Mouse (Mus musculus): ENCODE results near the gene Gm49369.
"Not testable (repeated sequence)": the region's sequence is repeated elsewhere in the genome, so short reads cannot be mapped to it uniquely, and the experiment has no call there.

Gene Gm49369

GRCm38 (mm10) chr7:142371768-142372661 lies 10.5 kb downstream of the Gm49369 start:
- DNase-seq (ENCODE audit: low read depth, low spot score), result no peak

- DNase-seq (ENCODE audit: low read depth, low spot score), result no peak
These were observed 11.1 kb downstream of the Gm49369 start for GRCm38 (mm10) chr7:142371398-142371767.

- DNase-seq (ENCODE audit: low read depth, low spot score), result no peak
These were observed 11.5 kb downstream of the Gm49369 start for GRCm38 (mm10) chr7:142370937-142371336.

- no peak for DNase-seq (ENCODE audit: low read depth, low spot score)
These were observed 12.6 kb downstream of the Gm49369 start for GRCm38 (mm10) chr7:142369820-142370219.

- DNase-seq (ENCODE audit: low read depth, low spot score), result no peak
These were observed 13.6 kb downstream of the Gm49369 start for GRCm38 (mm10) chr7:142368856-142369255.

GRCm38 (mm10) chr7:142363107-142363506 lies 19.4 kb downstream of the Gm49369 start:
- no peak for DNase-seq (ENCODE audit: low read depth, low spot score)

GRCm38 (mm10) chr7:142360743-142361142 lies 21.7 kb downstream of the Gm49369 start:
- DNase-seq (ENCODE audit: low read depth, low spot score), result no peak

DNA sequence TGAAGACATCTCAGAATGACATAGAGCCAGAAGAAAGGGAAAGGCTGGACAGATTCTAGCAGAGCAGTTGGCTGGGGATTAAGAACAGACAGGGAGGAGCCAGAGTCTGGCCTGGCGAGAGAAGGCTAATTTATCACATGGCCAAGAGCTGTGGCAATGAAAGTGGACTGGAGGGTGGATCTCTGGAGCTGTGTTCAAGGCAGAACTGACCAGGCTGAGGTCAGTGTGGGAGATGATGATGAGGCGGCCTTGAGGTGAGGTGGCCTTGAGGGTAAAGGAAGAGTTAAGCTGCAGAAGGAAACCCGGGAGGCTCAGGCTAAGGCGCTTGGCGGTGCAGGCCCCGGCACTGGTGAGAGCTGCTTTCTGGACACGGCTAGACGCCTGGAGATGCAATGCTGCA lies 23.3 kb downstream of the Gm49369 start:
- no peak for DNase-seq (ENCODE audit: low read depth, low spot score)

DNA sequence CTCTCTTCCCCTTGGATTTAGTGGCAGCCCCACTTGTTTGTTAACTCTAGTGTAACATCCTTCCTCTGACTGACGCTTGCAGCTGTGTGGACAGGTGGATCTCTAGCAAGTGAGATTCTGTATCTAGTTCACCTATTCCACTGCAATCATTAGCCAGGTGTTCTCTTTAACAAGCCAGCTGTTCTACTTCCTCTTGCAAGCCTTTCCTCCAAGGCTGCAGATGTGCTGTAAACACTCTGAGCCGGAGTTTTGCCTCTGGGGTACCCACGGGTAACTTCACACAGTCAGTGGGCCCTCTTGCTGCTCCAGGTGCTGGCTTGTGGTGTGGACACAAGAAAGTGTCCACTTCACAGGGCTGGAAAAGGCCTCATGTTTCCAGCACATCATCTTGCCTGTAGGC lies 24.9 kb downstream of the Gm49369 start:
- peak; percentile 77 for DNase-seq (ENCODE audit: low read depth, low spot score)

- no peak for DNase-seq (ENCODE audit: low read depth, low spot score)
These were observed 27.7 kb downstream of the Gm49369 start for GRCm38 (mm10) chr7:142354661-142355233.

GRCm38 (mm10) chr7:142353854-142354253 lies 28.6 kb downstream of the Gm49369 start:
- no peak for DNase-seq (ENCODE audit: low read depth, low spot score)

DNA sequence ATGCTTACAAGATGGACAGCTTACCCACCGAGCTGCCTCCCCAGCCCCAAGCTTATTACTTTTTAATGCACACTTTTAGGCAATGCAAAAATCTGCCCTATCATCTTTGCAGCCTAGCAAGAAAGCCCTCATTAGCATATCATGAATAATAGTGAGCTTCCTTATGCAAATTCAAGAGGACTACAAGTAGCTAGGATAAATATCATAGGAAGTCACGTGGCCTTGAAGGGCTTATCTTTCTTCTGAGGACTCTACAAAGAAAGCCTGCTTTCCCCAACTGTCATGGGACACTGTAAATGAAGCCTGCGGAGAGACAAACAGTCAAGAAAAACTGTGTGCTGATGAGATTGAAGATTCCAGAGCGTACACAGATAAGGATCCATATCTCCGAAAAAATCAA lies 30.9 kb downstream of the Gm49369 start:
- peak; percentile 7 for DNase-seq (ENCODE audit: low read depth, low spot score)

GRCm38 (mm10) chr7:142349308-142349961 lies 33.0 kb downstream of the Gm49369 start:
- DNase-seq (ENCODE audit: low read depth, low spot score), result no peak

GRCm38 (mm10) chr7:142347542-142347941 lies 34.9 kb downstream of the Gm49369 start:
- no peak for DNase-seq (ENCODE audit: low read depth, low spot score)

DNA sequence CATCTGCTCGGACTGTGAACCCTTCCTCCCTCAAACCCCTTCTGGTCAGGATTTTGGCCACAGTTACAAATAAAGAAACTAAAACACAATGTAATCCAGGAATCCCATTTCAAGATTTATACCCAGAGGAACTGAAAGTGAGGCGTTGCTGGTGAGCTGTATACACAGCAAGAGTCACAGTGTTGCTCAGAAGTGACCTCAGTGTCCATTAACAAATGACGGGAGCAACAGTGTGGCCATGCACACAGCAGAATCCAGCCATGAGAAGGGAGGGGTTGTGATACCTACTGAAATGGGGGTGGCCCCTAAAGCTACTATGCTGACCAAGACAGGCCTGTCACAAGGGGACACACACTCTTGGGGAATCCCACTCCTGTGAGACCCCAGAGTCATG lies 40.2 kb downstream of the Gm49369 start:
- DNase-seq (ENCODE audit: low read depth, low spot score), result peak; percentile 33

DNA sequence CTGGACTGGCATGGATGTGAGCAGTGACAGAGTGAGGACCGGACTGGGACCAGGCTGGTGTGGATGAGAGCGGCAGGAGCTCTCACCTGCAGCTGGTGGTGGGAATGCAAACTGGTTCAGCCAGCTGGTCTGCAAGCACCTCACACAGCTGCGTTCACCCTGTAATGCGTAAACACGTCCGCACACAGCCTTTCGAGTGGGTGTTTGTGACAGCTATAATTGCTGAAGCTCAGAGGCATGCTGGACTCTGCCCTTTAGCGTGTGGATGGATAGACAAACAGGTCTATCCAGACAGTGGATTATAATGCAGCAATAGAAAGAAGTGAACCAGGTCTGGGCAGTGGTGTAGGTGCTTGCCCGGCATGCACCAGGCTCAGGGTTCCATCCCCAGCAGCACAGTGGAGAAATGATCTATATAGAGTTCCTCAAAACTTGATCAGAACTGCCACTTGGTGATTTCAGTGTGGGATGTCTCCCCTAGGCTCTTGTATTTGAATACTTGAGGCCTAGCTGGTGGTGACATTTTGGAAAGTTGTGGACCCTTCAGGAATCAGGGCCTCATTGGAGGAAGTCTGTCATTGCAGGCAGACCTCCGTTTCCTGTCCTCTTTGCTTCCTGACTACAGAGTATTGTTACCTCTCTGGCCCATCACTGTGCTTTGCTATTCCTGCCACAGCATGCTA lies 40.8 kb downstream of the Gm49369 start:
- peak; percentile 44 for DNase-seq (ENCODE audit: low read depth, low spot score)

- peak; percentile 88 for DNase-seq (ENCODE audit: low read depth, low spot score)
These were observed 42.0 kb downstream of the Gm49369 start for GRCm38 (mm10) chr7:142340269-142340970.

GRCm38 (mm10) chr7:142335151-142335550 lies 47.3 kb downstream of the Gm49369 start:
- DNase-seq (ENCODE audit: low read depth, low spot score), result no peak

DNA sequence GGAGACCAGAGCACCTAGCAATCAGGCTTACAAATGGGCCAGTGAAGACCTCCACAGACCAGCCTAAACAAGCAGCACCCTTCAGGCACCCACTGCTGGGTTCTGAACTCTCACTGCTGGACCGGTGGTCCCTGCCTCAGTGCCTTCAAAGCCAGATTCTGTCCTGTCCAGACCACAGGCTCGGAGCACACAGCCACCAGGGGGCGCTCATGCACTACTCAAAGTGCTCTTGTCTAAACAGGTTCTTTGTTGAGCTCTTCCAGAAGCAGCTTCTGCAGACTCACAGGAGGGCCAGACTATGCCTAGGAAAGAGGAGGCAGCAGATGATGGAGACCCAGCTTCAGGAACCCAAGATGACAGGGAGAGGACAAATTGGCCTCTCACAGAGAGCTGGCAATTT lies 48.2 kb downstream of the Gm49369 start:
- peak; percentile 75 for DNase-seq (ENCODE audit: low read depth, low spot score)

GRCm38 (mm10) chr7:142332741-142333140 lies 49.7 kb downstream of the Gm49369 start:
- not testable (repeated sequence) for DNase-seq (ENCODE audit: low read depth, low spot score)

- no peak for DNase-seq (ENCODE audit: low read depth, low spot score)
These were observed 51.2 kb downstream of the Gm49369 start for GRCm38 (mm10) chr7:142331281-142331680.

Measured in A20 (cell line).